Comparison of ENCODE assay signal across 1 mouse cellular context in the genomic region with DNA sequence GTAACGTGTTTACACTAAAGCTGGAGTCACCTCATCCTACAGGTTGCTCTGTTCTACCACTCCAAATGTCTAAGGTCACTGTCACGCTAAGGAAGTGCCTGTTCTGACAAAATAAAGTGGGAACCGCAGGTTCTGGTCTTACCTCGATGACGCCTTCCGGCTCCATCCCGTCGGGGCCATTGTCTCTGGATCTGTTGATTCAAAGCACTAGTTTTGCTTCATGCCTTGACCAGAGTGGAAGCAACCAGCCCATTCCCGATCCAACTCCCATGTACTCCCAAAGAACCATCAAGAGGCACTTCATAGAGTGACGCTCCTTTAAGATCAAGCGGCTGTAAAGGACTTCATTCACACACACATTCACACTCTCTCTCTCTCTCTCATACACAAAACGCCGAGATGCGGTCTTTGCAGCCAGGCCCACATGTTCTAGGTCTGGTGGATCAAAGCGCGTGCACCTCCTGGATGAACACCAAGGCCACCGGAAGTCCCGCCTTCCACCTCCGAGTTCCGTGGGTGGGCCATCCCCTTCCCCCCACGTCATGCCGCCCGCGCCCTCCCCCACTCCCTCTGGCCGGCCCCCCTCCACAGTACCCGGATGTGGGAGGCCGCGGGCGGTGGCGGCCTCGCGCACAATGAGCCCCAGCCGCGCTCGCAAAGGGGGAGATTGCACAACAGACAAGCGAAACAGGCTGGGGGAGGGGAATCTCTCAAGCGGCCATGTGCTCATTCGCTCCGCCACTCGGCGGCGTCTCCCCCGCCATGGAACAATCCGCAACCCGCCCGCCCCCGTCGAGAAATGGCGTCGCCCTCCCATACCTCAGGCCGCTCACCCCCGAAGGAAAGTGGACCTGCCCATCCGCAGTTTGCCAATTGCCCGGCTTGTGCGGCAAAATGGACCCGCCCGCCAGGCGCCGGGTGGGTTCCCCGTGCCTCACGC.
TF ChIP-seq lines count a peak whose summit lies in the region.

No protein-coding gene starts in this region.

TF ChIP-seq in MEL, 35 proteins besides CTCF, POLR2A, EP300 and RAD21 (continued from another document):
- TF ChIP-seq NELFE (IDR thresholded peaks at IDR 0.05; ENCODE audit: low read depth, low read length) (peak; percentile 68), TBP (IDR thresholded peaks at IDR 0.05; ENCODE audit: low read depth, low read length) (peak; percentile 73; the same call in 1 of the 2 replicates), UBTF (IDR thresholded peaks at IDR 0.05; ENCODE audit: borderline replicate concordance, insufficient read depth, low read depth, low read length) (0 out of 2 replicates have a peak, but pooled peaks have one; percentile 31), USF1 (IDR thresholded peaks at IDR 0.05; ENCODE audit: low read depth, low read length) (peak; percentile 66), E2F4 (IDR thresholded peaks at IDR 0.05; ENCODE audit: borderline replicate concordance, low read depth, low read length) (no peak), JUND (IDR thresholded peaks at IDR 0.05; ENCODE audit: low read depth, low read length) (no peak), POLR2AphosphoS2 (IDR thresholded peaks at IDR 0.05; ENCODE audit: low read length) (peak; percentile 96), TCF12 (IDR thresholded peaks at IDR 0.05; ENCODE audit: low read depth, low read length) (peak; percentile 69; the same call in 1 of the 2 replicates), MYC (IDR thresholded peaks at IDR 0.05; ENCODE audit: low read depth, low read length) (peak; percentile 95), GATA1 (IDR thresholded peaks at IDR 0.05; ENCODE audit: low read depth, low read length) (no peak), MEF2A (IDR thresholded peaks at IDR 0.05; ENCODE audit: extremely low read depth, insufficient replicate concordance, low read depth, low read length, poor library complexity, severe bottlenecking) (no peak), NRF1 (IDR thresholded peaks at IDR 0.05; ENCODE audit: insufficient read depth, low read depth, low read length, poor library complexity, severe bottlenecking) (peak; percentile 36; the same call in 1 of the 2 replicates), ETS1 (IDR thresholded peaks at IDR 0.05; ENCODE audit: low read depth, low read length) (peak; percentile 58), MAX (IDR thresholded peaks at IDR 0.05; ENCODE audit: low read length) (peak; percentile 94), ZKSCAN1 (IDR thresholded peaks at IDR 0.05; ENCODE audit: low read depth, low read length) (no peak), ELF1 (IDR thresholded peaks at IDR 0.05; ENCODE audit: low read depth, low read length) (peak; percentile 92), ZNF384 (IDR thresholded peaks at IDR 0.05; ENCODE audit: low read depth, low read length) (no peak), BHLHE40 (IDR thresholded peaks at IDR 0.05; ENCODE audit: borderline replicate concordance, low read depth, low read length) (peak; percentile 79), RCOR1 (IDR thresholded peaks at IDR 0.05; ENCODE audit: low read depth, low read length) (0 out of 2 replicates have a peak, but pooled peaks have one; percentile 61), KAT2A (conservative IDR thresholded peaks at IDR 0.05; ENCODE audit: low read depth, low read length) (peak; percentile 68; the same call in 1 of the 2 replicates), HCFC1 (IDR thresholded peaks at IDR 0.05; ENCODE audit: low read depth, low read length) (peak; percentile 88), MYB (IDR thresholded peaks at IDR 0.05; ENCODE audit: low read depth, low read length) (no peak), GABPA (IDR thresholded peaks at IDR 0.05; ENCODE audit: low read depth, low read length) (no peak), MAFK (IDR thresholded peaks at IDR 0.05; ENCODE audit: borderline replicate concordance, low read depth, low read length) (no peak), MAZ (IDR thresholded peaks at IDR 0.05; ENCODE audit: low read depth, low read length) (peak; percentile 100), POLR2AphosphoS5 (IDR thresholded peaks at IDR 0.05; ENCODE audit: borderline replicate concordance, low read depth, low read length) (no peak), SMC3 (IDR thresholded peaks at IDR 0.05; ENCODE audit: low read depth, low read length) (peak; percentile 28), USF2 (IDR thresholded peaks at IDR 0.05; ENCODE audit: borderline replicate concordance in 1 of 2, insufficient read depth in 1 of 2, low read depth in 1 of 2, low read length in 2 of 2) (no peak), ZC3H11A (IDR thresholded peaks at IDR 0.05; ENCODE audit: low read depth, low read length) (no peak), CHD1 (IDR thresholded peaks at IDR 0.05; ENCODE audit: low read depth, low read length) (0 out of 2 replicates have a peak, but pooled peaks have one; percentile 28), MXI1 (IDR thresholded peaks at IDR 0.05; ENCODE audit: low read depth, low read length) (peak; percentile 98)
